Mouse (Mus musculus): ENCODE measurements at regions not wholly inside any gene's neighbourhood (a gene's known extent, or its start where the extent isn't known, plus 50 kb on each side); places are given as distances from the start of the nearest gene placed in this dataset.

- ATAC-seq: no peak
These were observed 75.3 kb upstream of the Spdye4c start for GRCm38 (mm10) chr2:128515701-128516100.

GRCm38 (mm10) chr2:128516694-128517093 is 74.3 kb upstream of the Spdye4c start:
- no peak for ATAC-seq
- Histone ChIP-seq H3K27me3 (replicated peaks; ENCODE audit: control insufficient read depth, insufficient read depth, low read length) (no peaks in the 10 kb centered on the region), H3K4me3 (ENCODE audit: low read length) (no peak overlapping the region), H3K9me3 (ENCODE audit: control insufficient read depth, low read length) (no peaks in the 10 kb centered on the region), H3K9ac (ENCODE audit: low read depth, low read length) (no peak overlapping the region), H3K36me3 (ENCODE audit: control insufficient read depth, insufficient read depth, low read length) (no peaks in the 10 kb centered on the region), H3K4me1 (ENCODE audit: control insufficient read depth, insufficient read depth, low read depth, low read length) (no peaks in the 10 kb centered on the region), H3K27ac (ENCODE audit: low read depth, low read length) (no peak overlapping the region), H3K4me2 (ENCODE audit: low read length) (no peak overlapping the region)
- 91% methylated on average over 9 of the region's 9 CpGs for WGBS

More at GRCm38 (mm10) chr2:128515701-128516100, 75.3 kb upstream of the Spdye4c start:
- H3K4me1 ChIP-seq (ENCODE audit: control insufficient read depth, insufficient read depth, low read depth, low read length): no peaks in the 10 kb centered on the region
- no peak overlapping the region for H3K9ac ChIP-seq (ENCODE audit: low read depth, low read length)
- H3K4me2 ChIP-seq (ENCODE audit: low read length): no peak overlapping the region
- no peaks in the 10 kb centered on the region for H3K27me3 ChIP-seq (replicated peaks; ENCODE audit: control insufficient read depth, insufficient read depth, low read length)
- H3K4me3 ChIP-seq (ENCODE audit: low read length): no peak overlapping the region
- H3K36me3 ChIP-seq (ENCODE audit: control insufficient read depth, insufficient read depth, low read length): no peaks in the 10 kb centered on the region
- H3K9me3 ChIP-seq (ENCODE audit: control insufficient read depth, low read length): no peaks in the 10 kb centered on the region
- H3K27ac ChIP-seq (ENCODE audit: low read depth, low read length): no peak overlapping the region
- WGBS: 74% methylated on average over 5 of the region's 5 CpGs

- H3K4me2 ChIP-seq (ENCODE audit: low read length): no peak overlapping the region
- H3K27ac ChIP-seq (ENCODE audit: low read depth, low read length): no peak overlapping the region
- H3K36me3 ChIP-seq (ENCODE audit: control insufficient read depth, insufficient read depth, low read length): no peaks in the 10 kb centered on the region
- WGBS: 95% methylated on average over 3 of the region's 3 CpGs
- H3K27me3 ChIP-seq (replicated peaks; ENCODE audit: control insufficient read depth, insufficient read depth, low read length): no peaks in the 10 kb centered on the region
- H3K9ac ChIP-seq (ENCODE audit: low read depth, low read length): no peak overlapping the region
- no peaks in the 10 kb centered on the region for H3K4me1 ChIP-seq (ENCODE audit: control insufficient read depth, insufficient read depth, low read depth, low read length)
- no peaks in the 10 kb centered on the region for H3K9me3 ChIP-seq (ENCODE audit: control insufficient read depth, low read length)
- H3K4me3 ChIP-seq (ENCODE audit: low read length): no peak overlapping the region
- ATAC-seq: no peak
These were observed 72.9 kb upstream of the Spdye4c start for GRCm38 (mm10) chr2:128518142-128518541.

GRCm38 (mm10) chr2:128521701-128522443 is 69.1 kb upstream of the Spdye4c start:
- no peaks in the 10 kb centered on the region for H3K4me1 ChIP-seq (ENCODE audit: control insufficient read depth, insufficient read depth, low read depth, low read length)
- WGBS: 71% methylated on average over 4 of the region's 4 CpGs
- H3K27me3 ChIP-seq (replicated peaks; ENCODE audit: control insufficient read depth, insufficient read depth, low read length): no peaks in the 10 kb centered on the region
- no peaks in the 10 kb centered on the region for H3K36me3 ChIP-seq (ENCODE audit: control insufficient read depth, insufficient read depth, low read length)
- ATAC-seq: no peak
- H3K9ac ChIP-seq (ENCODE audit: low read depth, low read length): no peak overlapping the region
- H3K27ac ChIP-seq (ENCODE audit: low read depth, low read length): no peak overlapping the region
- H3K9me3 ChIP-seq (ENCODE audit: control insufficient read depth, low read length): no peaks in the 10 kb centered on the region
- H3K4me3 ChIP-seq (ENCODE audit: low read length): no peak overlapping the region
- no peak overlapping the region for H3K4me2 ChIP-seq (ENCODE audit: low read length)

- Histone ChIP-seq H3K4me1 (ENCODE audit: control insufficient read depth, insufficient read depth, low read depth, low read length) (no peaks in the 10 kb centered on the region), H3K4me3 (ENCODE audit: low read length) (no peak overlapping the region), H3K27me3 (replicated peaks; ENCODE audit: control insufficient read depth, insufficient read depth, low read length) (no peaks in the 10 kb centered on the region), H3K27ac (ENCODE audit: low read depth, low read length) (no peak overlapping the region), H3K9ac (ENCODE audit: low read depth, low read length) (no peak overlapping the region), H3K36me3 (ENCODE audit: control insufficient read depth, insufficient read depth, low read length) (no peaks in the 10 kb centered on the region), H3K9me3 (ENCODE audit: control insufficient read depth, low read length) (no peaks in the 10 kb centered on the region), H3K4me2 (ENCODE audit: low read length) (no peak overlapping the region)
- ATAC-seq: no peak
- whole genome bisulfite sequencing: 72% methylated on average over 4 of the region's 4 CpGs
These were observed 67.4 kb upstream of the Spdye4c start for GRCm38 (mm10) chr2:128523425-128524108.

- no peak overlapping the region for H3K4me3 ChIP-seq (ENCODE audit: low read length)
- no peak overlapping the region for H3K4me2 ChIP-seq (ENCODE audit: low read length)
- H3K27me3 ChIP-seq (replicated peaks; ENCODE audit: control insufficient read depth, insufficient read depth, low read length): no peaks in the 10 kb centered on the region
- no peaks in the 10 kb centered on the region for H3K36me3 ChIP-seq (ENCODE audit: control insufficient read depth, insufficient read depth, low read length)
- no peaks in the 10 kb centered on the region for H3K9me3 ChIP-seq (ENCODE audit: control insufficient read depth, low read length)
- no peaks in the 10 kb centered on the region for H3K4me1 ChIP-seq (ENCODE audit: control insufficient read depth, insufficient read depth, low read depth, low read length)
- WGBS: 85% methylated on average over 2 of the region's 2 CpGs
- H3K27ac ChIP-seq (ENCODE audit: low read depth, low read length): no peak overlapping the region
- no peak for ATAC-seq
- H3K9ac ChIP-seq (ENCODE audit: low read depth, low read length): no peak overlapping the region
These were observed 64.9 kb upstream of the Spdye4c start for GRCm38 (mm10) chr2:128526100-128526499.

- Histone ChIP-seq H3K27me3 (replicated peaks; ENCODE audit: control insufficient read depth, insufficient read depth, low read length) (no peaks in the 10 kb centered on the region), H3K9ac (ENCODE audit: low read depth, low read length) (no peak overlapping the region), H3K27ac (ENCODE audit: low read depth, low read length) (no peak overlapping the region), H3K4me1 (ENCODE audit: control insufficient read depth, insufficient read depth, low read depth, low read length) (no peaks in the 10 kb centered on the region), H3K4me2 (ENCODE audit: low read length) (no peak overlapping the region), H3K36me3 (ENCODE audit: control insufficient read depth, insufficient read depth, low read length) (no peaks in the 10 kb centered on the region), H3K9me3 (ENCODE audit: control insufficient read depth, low read length) (no peaks in the 10 kb centered on the region), H3K4me3 (ENCODE audit: low read length) (no peak overlapping the region)
- ATAC-seq: no peak
- 60% methylated on average over 3 of the region's 3 CpGs for WGBS
These were observed 64.1 kb upstream of the Spdye4c start for GRCm38 (mm10) chr2:128526883-128527344.

- no peak overlapping the region for H3K4me2 ChIP-seq (ENCODE audit: low read length)
- H3K27me3 ChIP-seq (replicated peaks; ENCODE audit: control insufficient read depth, insufficient read depth, low read length): no peaks in the 10 kb centered on the region
- no peaks in the 10 kb centered on the region for H3K4me1 ChIP-seq (ENCODE audit: control insufficient read depth, insufficient read depth, low read depth, low read length)
- no peak for ATAC-seq
- H3K27ac ChIP-seq (ENCODE audit: low read depth, low read length): no peak overlapping the region
- H3K4me3 ChIP-seq (ENCODE audit: low read length): no peak overlapping the region
- no peaks in the 10 kb centered on the region for H3K36me3 ChIP-seq (ENCODE audit: control insufficient read depth, insufficient read depth, low read length)
- H3K9me3 ChIP-seq (ENCODE audit: control insufficient read depth, low read length): peaks cover 4% of the 10 kb centered on the region
- WGBS: 85% methylated on average over 3 of the region's 3 CpGs
- H3K9ac ChIP-seq (ENCODE audit: low read depth, low read length): no peak overlapping the region
These were observed 54.7 kb upstream of the Spdye4c start for GRCm38 (mm10) chr2:128536294-128536693.

GRCm38 (mm10) chr2:128537425-128537824 is 53.6 kb upstream of the Spdye4c start:
- Histone ChIP-seq H3K36me3 (ENCODE audit: control insufficient read depth, insufficient read depth, low read length) (no peaks in the 10 kb centered on the region), H3K27ac (ENCODE audit: low read depth, low read length) (no peak overlapping the region), H3K4me2 (ENCODE audit: low read length) (no peak overlapping the region), H3K4me1 (ENCODE audit: control insufficient read depth, insufficient read depth, low read depth, low read length) (no peaks in the 10 kb centered on the region), H3K9ac (ENCODE audit: low read depth, low read length) (no peak overlapping the region), H3K9me3 (ENCODE audit: control insufficient read depth, low read length) (peaks cover 4% of the 10 kb centered on the region), H3K27me3 (replicated peaks; ENCODE audit: control insufficient read depth, insufficient read depth, low read length) (no peaks in the 10 kb centered on the region), H3K4me3 (ENCODE audit: low read length) (no peak overlapping the region)
- 80% methylated on average over 6 of the region's 6 CpGs for WGBS
- ATAC-seq: no peak
